Mouse (Mus musculus) midbrain, embryonic 14.5 days (tissue): ENCODE data around the gene Mug2. TPM values are rescaled to one million over a fixed set of nuclear protein-coding genes. Genes with fewer than 3 reads are reported as not detected.
"Not testable (repeated sequence)": the region's sequence is repeated elsewhere in the genome, so short reads cannot be mapped to it uniquely, and the experiment has no call there.

Experiments
- ATAC-seq: fragments of 200-750 bp; cut with Nextera tagmentation; 2 replicates; pipeline ENCODE4 v1.8.0; 2017; ENCODE audit warnings: moderate number of reproducible peaks, moderate library complexity; ENCODE audit not compliant: low FRiP score, low TSS enrichment
- DNase-seq: peaks from one replicate; pipeline ENCODE4 v3.0.0-alpha.2; 2015
- H3K27ac ChIP-seq: fragments of 300-500 bp; sonication (generic); replicated peaks from 2 replicates; pipeline ENCODE4 v1.5.1; 2014; ENCODE audit warnings: mild to moderate bottlenecking, low read depth, low read length, moderate library complexity
- H3K27me3 ChIP-seq: fragments of 300-500 bp; sonication (generic); 2 replicates; pipeline ENCODE4 v1.6.1; 2014; ENCODE audit warnings: low read length, control low read depth, mixed read lengths; ENCODE audit not compliant: control insufficient read depth, insufficient read depth
- H3K36me3 ChIP-seq: fragments of 300-500 bp; sonication (generic); 2 replicates; pipeline ENCODE4 v1.6.1; 2014; ENCODE audit warnings: low read length, control low read depth; ENCODE audit not compliant: control insufficient read depth, insufficient read depth
- H3K4me1 ChIP-seq: fragments of 300-500 bp; sonication (generic); 2 replicates; pipeline ENCODE4 v1.6.1; 2014; ENCODE audit warnings: mild to moderate bottlenecking, antibody characterized with exemption, low read length, control low read depth; ENCODE audit not compliant: control insufficient read depth, insufficient read depth
- H3K4me2 ChIP-seq: fragments of 300-500 bp; sonication (generic); 2 replicates; pipeline ENCODE4 v1.6.1; 2014; ENCODE audit warnings: mild to moderate bottlenecking, low read length, moderate library complexity
- H3K4me3 ChIP-seq: fragments of 300-500 bp; sonication (generic); replicated peaks from 2 replicates; pipeline ENCODE4 v1.5.1; 2014; ENCODE audit warnings: low read depth, low read length
- H3K9ac ChIP-seq: fragments of 300-500 bp; sonication (generic); replicated peaks from 2 replicates; pipeline ENCODE4 v1.6.1; 2014; ENCODE audit warnings: mild to moderate bottlenecking, low read length, moderate library complexity
- H3K9me3 ChIP-seq: fragments of 300-500 bp; sonication (generic); 2 replicates; pipeline ENCODE4 v1.6.1; 2016; ENCODE audit warnings: low read length, control low read depth, mixed read lengths; ENCODE audit not compliant: control insufficient read depth
- WGBS: fragments of 180-500 bp; shearing (Covaris S2); extraction: QIAGEN DNeasy Blood & Tissue Kit; methylation state at CpG from one replicate; pipeline ENCODE4 v1.1.7; 2014; 5-methylcytosine and 5-hydroxymethylcytosine counted together
- polyA plus RNA-seq: library from polyadenylated mRNA; unstranded; fragments of >200 nt; fragmentation: Nextera tagmentation; extraction: Ambion mirVana; gene quantifications from 2 replicates; pipeline ENCODE4 v1.2.1, GENCODE M21; 2014

The Mug2 gene
- polyA plus RNA-seq, result not detected in 2 replicates

DNA sequence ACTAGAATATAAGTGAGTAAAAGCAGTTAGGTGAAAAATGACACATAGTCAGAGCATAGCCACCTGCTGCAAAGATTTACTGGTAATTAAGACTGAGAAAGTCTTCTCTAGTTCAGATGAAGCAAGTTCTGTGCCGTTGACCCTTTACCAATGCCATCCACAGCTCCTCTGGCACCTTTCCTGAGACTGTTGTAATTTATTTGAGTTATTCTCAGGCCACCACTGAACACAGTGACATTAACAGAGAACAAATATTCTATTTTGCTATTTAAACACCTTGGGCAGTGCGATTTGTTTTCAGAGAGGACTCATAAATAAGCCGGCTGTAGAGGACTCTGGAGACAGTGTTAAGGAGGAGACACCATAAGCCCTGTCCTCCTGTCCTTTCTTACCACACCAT, at the start of gene Mug2:
Gene Mug2 (plus strand): TSS at position 301 of the 400 bp plus-strand sequence.
- no CpG with 5 or more reads among the region's 3 CpGs for WGBS
- H3K27ac ChIP-seq, H3K36me3 ChIP-seq, H3K4me2 ChIP-seq, H3K27me3 ChIP-seq, H3K4me1 ChIP-seq, DNase-seq, ATAC-seq, H3K9ac ChIP-seq, H3K9me3 ChIP-seq, H3K4me3 ChIP-seq: not testable (repeated sequence)

GRCm38 (mm10) chr6:121957803-121958349, 48.7 kb upstream of the Mug2 start:
- H3K36me3 ChIP-seq, H3K9me3 ChIP-seq, H3K4me3 ChIP-seq, ATAC-seq, H3K27me3 ChIP-seq, H3K4me2 ChIP-seq, H3K4me1 ChIP-seq, H3K27ac ChIP-seq, DNase-seq, H3K9ac ChIP-seq: not testable (repeated sequence)
- 91% methylated on average over 16 of the region's 16 CpGs for WGBS

GRCm38 (mm10) chr6:121975701-121976100, 30.9 kb upstream of the Mug2 start:
- no peak for DNase-seq
- Histone ChIP-seq H3K9ac (no peak overlapping the region), H3K27me3 (no peaks in the 10 kb centered on the region), H3K4me1 (no peaks in the 10 kb centered on the region), H3K36me3 (no peaks in the 10 kb centered on the region), H3K27ac (no peak overlapping the region), H3K9me3 (0 out of 2 replicates have a peak, but pooled peaks cover 4% of the 10 kb centered on the region), H3K4me3 (no peak overlapping the region), H3K4me2 (no peak overlapping the region)
- ATAC-seq, result no peak
- WGBS, result 79% methylated on average over 7 of the region's 7 CpGs

- no peaks in the 10 kb centered on the region for H3K9me3 ChIP-seq
- H3K4me1 ChIP-seq, result no peaks in the 10 kb centered on the region
- ATAC-seq (no peak), DNase-seq (no peak)
- WGBS, result 88% methylated on average over 4 of the region's 4 CpGs
- H3K27me3 ChIP-seq, result no peaks in the 10 kb centered on the region
- H3K36me3 ChIP-seq, result no peaks in the 10 kb centered on the region
- H3K4me2 ChIP-seq, result no peak overlapping the region
- no peak overlapping the region for H3K4me3 ChIP-seq
- no peak overlapping the region for H3K27ac ChIP-seq
- no peak overlapping the region for H3K9ac ChIP-seq
Observed at GRCm38 (mm10) chr6:122100904-122101303, 94.3 kb downstream of the Mug2 start.

- no peaks in the 10 kb centered on the region for H3K27me3 ChIP-seq
- H3K36me3 ChIP-seq, result no peaks in the 10 kb centered on the region
- DNase-seq (no peak), ATAC-seq (no peak)
- H3K9ac ChIP-seq, result no peak overlapping the region
- 83% methylated on average over 1 of the region's 1 CpGs for WGBS
- no peaks in the 10 kb centered on the region for H3K4me1 ChIP-seq
- no peaks in the 10 kb centered on the region for H3K9me3 ChIP-seq
- no peak overlapping the region for H3K4me2 ChIP-seq
- no peak overlapping the region for H3K27ac ChIP-seq
- no peak overlapping the region for H3K4me3 ChIP-seq
Observed at GRCm38 (mm10) chr6:122101671-122102070, 95.1 kb downstream of the Mug2 start.

DNA sequence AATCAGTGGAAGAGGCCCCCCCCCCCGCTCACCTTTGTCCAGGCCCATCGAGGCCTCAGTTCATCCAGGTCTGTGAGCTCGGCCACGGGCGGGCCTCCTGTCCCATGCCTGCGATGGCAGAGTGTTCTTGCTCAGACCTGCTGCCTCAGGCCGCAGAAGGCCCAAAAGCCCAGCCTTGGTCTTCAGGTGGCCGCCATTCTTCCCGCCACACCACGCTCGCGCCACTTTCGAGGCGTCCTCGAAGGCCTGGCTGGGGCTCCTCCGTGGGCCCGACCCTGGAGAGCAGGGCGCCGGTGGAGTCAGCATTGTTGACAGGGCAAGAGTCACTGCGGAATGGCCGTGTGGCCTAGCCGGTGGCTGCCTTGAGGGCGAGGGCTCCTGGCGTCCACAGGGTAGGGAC, 110.4 kb downstream of the Mug2 start:
- no peaks in the 10 kb centered on the region for H3K4me1 ChIP-seq
- H3K4me2 ChIP-seq, result no peak overlapping the region
- DNase-seq (no peak), ATAC-seq (no peak)
- H3K9me3 ChIP-seq, result peaks cover 7% of the 10 kb centered on the region; the same call in 1 of the 2 replicates
- H3K27ac ChIP-seq, result no peak overlapping the region
- no peak overlapping the region for H3K9ac ChIP-seq
- H3K27me3 ChIP-seq, result no peaks in the 10 kb centered on the region
- H3K36me3 ChIP-seq, result no peaks in the 10 kb centered on the region
- no peak overlapping the region for H3K4me3 ChIP-seq
- WGBS, result 95% methylated on average over 24 of the region's 24 CpGs

GRCm38 (mm10) chr6:122129521-122129920, 123.0 kb downstream of the Mug2 start:
- Histone ChIP-seq H3K27ac (no peak overlapping the region), H3K4me1 (no peaks in the 10 kb centered on the region), H3K9me3 (no peaks in the 10 kb centered on the region), H3K27me3 (no peaks in the 10 kb centered on the region), H3K4me3 (no peak overlapping the region), H3K36me3 (no peaks in the 10 kb centered on the region), H3K9ac (no peak overlapping the region), H3K4me2 (no peak overlapping the region)
- 76% methylated on average over 2 of the region's 2 CpGs for WGBS
- ATAC-seq, result no peak
- DNase-seq, result no peak

Other genes starting within 250 kb of the Mug2 start
- gene Mug1, start 168.2 kb upstream of the Mug2 start, polyA plus RNA-seq, result not detected in 2 replicates